Comparison of ENCODE assay signal across 8 mouse cellular contexts in the genomic region with DNA sequence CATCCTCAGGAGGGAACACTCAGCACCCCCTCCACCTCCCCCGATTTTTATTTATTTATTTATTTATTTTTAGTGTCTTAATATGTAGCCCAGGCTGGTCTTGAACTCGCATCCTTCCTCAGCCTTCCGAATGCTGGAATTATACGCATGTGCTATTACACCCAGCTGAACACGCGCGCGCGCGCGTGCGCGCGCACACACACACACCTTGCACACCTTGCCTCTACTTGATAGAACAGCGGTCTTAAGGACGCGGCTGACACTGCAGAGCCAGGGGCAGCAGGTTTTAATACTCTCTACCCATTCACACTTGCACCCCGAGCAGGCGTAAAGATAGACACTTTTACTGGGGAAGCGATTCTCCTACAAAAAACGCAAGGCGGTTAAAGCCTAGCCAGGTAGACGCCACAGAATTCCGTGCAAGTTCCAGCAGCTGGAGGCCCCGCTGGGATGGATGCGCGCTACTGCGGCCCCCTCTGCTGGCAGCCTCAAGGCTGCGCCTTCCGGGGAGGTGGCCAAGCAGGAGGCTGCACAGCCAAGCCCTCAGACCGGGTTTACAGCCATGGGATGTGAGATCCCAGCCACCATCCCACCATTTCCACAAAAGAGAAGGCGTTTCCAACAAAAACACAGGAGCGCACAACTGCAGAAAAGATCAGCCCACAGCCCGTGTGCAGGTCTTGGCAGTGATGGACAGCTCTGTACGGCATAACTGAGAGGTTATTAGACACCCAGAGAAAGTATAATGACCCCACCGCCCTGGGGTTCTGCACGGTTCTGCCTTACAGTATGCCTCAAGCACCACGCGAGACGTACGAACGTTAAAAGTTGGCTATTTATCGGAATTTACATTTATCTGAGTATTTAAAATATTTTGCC.
DNase-seq lines count a peak whose midpoint lies in the region; ATAC-seq and TF ChIP-seq lines count a peak whose summit lies in the region.
"Had no signal": no experiment of that assay in that cellular context is flagged by ENCODE, and none has a peak within 500 bp of the region (broad histone marks: within the 10 kb centered on the region; RNA-seq: fewer than 3 reads in every experiment).

No protein-coding gene starts in this region.

- H3K4me3 ChIP-seq in ES-E14 (ENCODE audit: insufficient read depth in 1 of 2, low read depth in 1 of 2, low read length in 2 of 2, poor library complexity in 1 of 2, severe bottlenecking in 1 of 2) = peak overlapping the region; percentile 21 to 57
- peak overlapping the region; percentile 34 for H3K4me3 ChIP-seq in intestine, embryonic 16.5 days (ENCODE audit: low read length)
- 0 out of 2 replicates have a peak overlapping the region, but pooled peaks have one; percentile 15 for H3K4me3 ChIP-seq in limb, embryonic 14.5 days (replicated peaks; ENCODE audit: low read length)
- H3K4me3 ChIP-seq in midbrain, postnatal 0 days (ENCODE audit: low read depth, low read length) = peak overlapping the region; percentile 19
- H3K4me3 ChIP-seq: erythroblast, embryonic 14.5 days had no signal

- H3K27ac ChIP-seq in ES-E14 (ENCODE audit: insufficient read depth, low read depth, low read length, poor library complexity, severe bottlenecking) = no peak overlapping the region
- H3K27ac ChIP-seq in intestine, embryonic 16.5 days (ENCODE audit: low read length) = no peak overlapping the region
- H3K27ac ChIP-seq in limb, embryonic 14.5 days (replicated peaks; ENCODE audit: low read depth, low read length) = no peak overlapping the region
- H3K27ac ChIP-seq in midbrain, postnatal 0 days (ENCODE audit: low read depth, low read length) = no peak overlapping the region

- peak overlapping the region; percentile 6; the same call in 1 of the 2 replicates for H3K9ac ChIP-seq in ES-E14 (ENCODE audit: insufficient read depth, low read depth, low read length, poor library complexity, severe bottlenecking)
- H3K9ac ChIP-seq in intestine, embryonic 16.5 days (ENCODE audit: low read depth, low read length) = no peak overlapping the region
- H3K9ac ChIP-seq in limb, embryonic 14.5 days (ENCODE audit: low read depth, low read length, severe bottlenecking) = no peak overlapping the region
- 0 out of 2 replicates have a peak overlapping the region, but pooled peaks have one; percentile 24 for H3K9ac ChIP-seq in midbrain, postnatal 0 days (replicated peaks; ENCODE audit: low read length, poor library complexity, severe bottlenecking)

- H3K4me1 ChIP-seq in ES-E14 (ENCODE audit: control insufficient read depth in 2 of 2, insufficient read depth in 2 of 2, low read length in 2 of 2, poor library complexity in 1 of 2) = peaks cover 0 to 23% of the 10 kb centered on the region in 2 experiments; a peak in 2 of 4 replicates
- peaks cover 5% of the 10 kb centered on the region; the same call in 1 of the 2 replicates for H3K4me1 ChIP-seq in intestine, embryonic 16.5 days (ENCODE audit: control insufficient read depth, insufficient read depth, low read length)
- H3K4me1 ChIP-seq in limb, embryonic 14.5 days (ENCODE audit: control insufficient read depth, insufficient read depth, low read length) = peaks cover 16% of the 10 kb centered on the region
- H3K4me1 ChIP-seq in midbrain, postnatal 0 days (ENCODE audit: insufficient read depth, low read length) = no peaks in the 10 kb centered on the region

- no peaks in the 10 kb centered on the region for H3K9me3 ChIP-seq in ES-E14 (ENCODE audit: control insufficient read depth, insufficient read depth, low read depth, low read length)
- H3K9me3 ChIP-seq in intestine, embryonic 16.5 days (ENCODE audit: control insufficient read depth, low read length) = no peaks in the 10 kb centered on the region
- H3K9me3 ChIP-seq in limb, embryonic 14.5 days (ENCODE audit: control insufficient read depth, low read length) = no peaks in the 10 kb centered on the region
- H3K9me3 ChIP-seq in midbrain, postnatal 0 days (ENCODE audit: low read length) = no peaks in the 10 kb centered on the region

- 18% methylated on average over 43 of the region's 43 CpGs for WGBS in intestine, embryonic 16.5 days
- 14% methylated on average over 43 of the region's 43 CpGs for WGBS in limb, embryonic 14.5 days
- WGBS in midbrain, postnatal 0 days = 19% methylated on average over 43 of the region's 43 CpGs

- H3K27me3 ChIP-seq in intestine, embryonic 16.5 days (replicated peaks; ENCODE audit: control insufficient read depth, insufficient read depth, low read length) = 0 out of 2 replicates have a peak, but pooled peaks cover 2% of the 10 kb centered on the region
- H3K27me3 ChIP-seq in limb, embryonic 14.5 days (ENCODE audit: control insufficient read depth, insufficient read depth, low read length) = 0 out of 2 replicates have a peak, but pooled peaks cover 4% of the 10 kb centered on the region
- H3K27me3 ChIP-seq in midbrain, postnatal 0 days (ENCODE audit: insufficient read depth, low read length) = peaks cover 6% of the 10 kb centered on the region; the same call in 1 of the 2 replicates

- peak overlapping the region; percentile 57 for H3K4me2 ChIP-seq in intestine, embryonic 16.5 days (ENCODE audit: low read depth, low read length)
- peak overlapping the region; percentile 42 for H3K4me2 ChIP-seq in limb, embryonic 14.5 days (replicated peaks; ENCODE audit: low read depth, low read length, severe bottlenecking)
- peak overlapping the region; percentile 46 for H3K4me2 ChIP-seq in midbrain, postnatal 0 days (ENCODE audit: low read depth, low read length, poor library complexity, severe bottlenecking)

- peak; percentile 68 for ATAC-seq in intestine, embryonic 16.5 days
- peak; percentile 83 for ATAC-seq in limb, embryonic 14.5 days (ENCODE audit: low FRiP score, low read depth)
- ATAC-seq in midbrain, postnatal 0 days (ENCODE audit: low FRiP score) = peak; percentile 70; the same call in 1 of the 2 replicates

- no peak for TF ChIP-seq POLR2A in limb, embryonic 14.5 days (IDR thresholded peaks at IDR 0.05; ENCODE audit: borderline replicate concordance, extremely low read depth, insufficient read depth, insufficient read length)

- in situ Hi-C loops in ES-E14 (cut with MboI; ENCODE audit: low sequenced_read_pairs in 2 of 2, unreplicated experiment in 2 of 2) = loop anchor here (5.0 to 10.0 kb wide), 2 partner anchors 170 to 172 kb away; no protein-coding TSS in a partner anchor

- intact Hi-C loops in gastrocnemius, postnatal 14 days (cut with DNase I; ENCODE audit: low total_unique reads) = no loop called here

- peak; percentile 85 for TF ChIP-seq CTCF in midbrain, postnatal 0 days (IDR thresholded peaks at IDR 0.05)

- no peaks in the 10 kb centered on the region for H3K36me3 ChIP-seq in ES-E14 (ENCODE audit: control insufficient read depth, insufficient read depth, low read length, poor library complexity, severe bottlenecking)
- no peaks in the 10 kb centered on the region for H3K36me3 ChIP-seq in intestine, embryonic 16.5 days (ENCODE audit: control insufficient read depth, insufficient read depth, low read length)
- no peaks in the 10 kb centered on the region for H3K36me3 ChIP-seq in limb, embryonic 14.5 days (ENCODE audit: control insufficient read depth, insufficient read depth, low read length)
- no peaks in the 10 kb centered on the region for H3K36me3 ChIP-seq in midbrain, postnatal 0 days (ENCODE audit: insufficient read depth, low read length)

- peak; percentile 63 for DNase-seq in ES-E14 (ENCODE audit: low read depth, low spot score)
- peak; percentile 63 for DNase-seq in brain, adult 2 months (ENCODE audit: low read depth, low spot score)
- DNase-seq in gastrocnemius, postnatal 14 days = peak; percentile 60
- DNase-seq in limb, embryonic 14.5 days (ENCODE audit: low spot score) = peak; percentile 76
- DNase-seq in midbrain, postnatal 0 days (ENCODE audit: low spot score) = peak; percentile 72
- peak; percentile 54 to 74 for DNase-seq in thymus, postnatal 10 days (ENCODE audit: low spot score in 2 of 2)

TF ChIP-seq in ES-E14, 5 proteins besides CTCF, POLR2A, EP300 and RAD21:
- TF ChIP-seq ZNF384 (IDR thresholded peaks at IDR 0.05; ENCODE audit: low read depth, low read length) (no peak), CHD2 (IDR thresholded peaks at IDR 0.05; ENCODE audit: low read depth, low read length) (no peak), ZC3H11A (IDR thresholded peaks at IDR 0.05; ENCODE audit: borderline replicate concordance, low read depth, low read length) (no peak; the same call in 1 of the 2 replicates), MAFK (IDR thresholded peaks at IDR 0.05; ENCODE audit: insufficient read depth, low read depth, low read length) (no peak), HCFC1 (IDR thresholded peaks at IDR 0.05; ENCODE audit: borderline replicate concordance, insufficient read depth, low read length) (no peak; the same call in 1 of the 2 replicates)

Comparison
In these comparisons a context has a peak if more than half of its experiments do, and no peak if none do; other contexts are left out.
1. H3K9ac ChIP-seq: peak in ES-E14 (single experiment) and midbrain, postnatal 0 days (single experiment); none in intestine, embryonic 16.5 days (single experiment) and limb, embryonic 14.5 days (single experiment).
2. Peak in every context shown above with its lines, with median percentiles within 50 percentile points of each other: DNase-seq, H3K4me3 ChIP-seq, ATAC-seq and H3K4me2 ChIP-seq.